Comparison of ENCODE assay signal across 14 mouse cellular contexts in the genomic region with DNA sequence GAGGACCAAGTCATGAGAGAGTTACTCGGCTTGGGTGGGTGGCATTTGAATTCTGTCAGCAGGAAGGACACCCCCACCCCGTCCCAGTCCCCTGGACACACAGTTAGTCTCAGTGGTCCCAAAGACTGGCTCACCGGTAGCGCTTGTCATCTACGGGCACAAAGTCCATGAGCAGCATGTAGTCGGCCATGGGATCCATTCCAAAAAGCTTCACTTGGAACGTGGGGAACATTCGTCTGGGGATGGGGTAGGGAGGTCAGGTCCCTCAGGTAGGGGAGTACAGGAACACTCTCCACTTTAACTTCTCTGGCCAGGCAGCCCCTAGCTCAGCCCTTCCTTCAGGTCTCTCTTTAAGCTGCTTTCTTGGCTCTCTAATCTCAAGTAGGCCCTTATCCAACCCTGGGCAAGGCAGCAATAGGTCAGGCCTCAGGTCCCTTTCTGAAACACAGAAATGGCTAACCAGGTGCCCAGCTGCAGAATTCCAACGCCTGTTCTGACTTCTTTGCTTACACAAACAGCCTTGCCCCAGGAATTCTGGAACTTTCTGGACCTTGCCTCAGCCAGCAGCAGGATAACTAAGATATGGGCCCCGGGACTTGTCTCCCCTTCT. TPM values are rescaled to one million over a fixed set of nuclear protein-coding genes. Genes with fewer than 3 reads are reported as not detected.
DNase-seq lines count a peak whose midpoint lies in the region; ATAC-seq and TF ChIP-seq lines count a peak whose summit lies in the region.
"Had no signal": no experiment of that assay in that cellular context is flagged by ENCODE, and none has a peak within 500 bp of the region (broad histone marks: within the 10 kb centered on the region; RNA-seq: fewer than 3 reads in every experiment).

No protein-coding gene starts in this region.

- H3K36me3 ChIP-seq in heart, embryonic 15.5 days = no peaks in the 10 kb centered on the region
- H3K36me3 ChIP-seq in heart, adult 2 months (ENCODE audit: control insufficient read depth, insufficient read depth, low read length) = no peaks in the 10 kb centered on the region
- H3K36me3 ChIP-seq in C2C12 (ENCODE audit: control insufficient read depth, insufficient read depth) = peaks cover 22% of the 10 kb centered on the region
- no peaks in the 10 kb centered on the region for H3K36me3 ChIP-seq in embryonic facial prominence, embryonic 13.5 days
- H3K36me3 ChIP-seq in limb, embryonic 12.5 days = no peaks in the 10 kb centered on the region

- no peak for TF ChIP-seq POLR2A in heart, adult 2 months (IDR thresholded peaks at IDR 0.05; ENCODE audit: insufficient read depth, low read depth, low read length)

- H3K4me2 ChIP-seq in heart, embryonic 15.5 days = 0 out of 2 replicates have a peak overlapping the region, but pooled peaks have one; percentile 83
- H3K4me2 ChIP-seq in embryonic facial prominence, embryonic 13.5 days = peak overlapping the region; percentile 82
- H3K4me2 ChIP-seq in limb, embryonic 12.5 days = peak overlapping the region; percentile 75

- no peak overlapping the region for H3K9ac ChIP-seq in heart, embryonic 15.5 days
- H3K9ac ChIP-seq in heart, adult 2 months (ENCODE audit: low read depth, low read length) = no peak overlapping the region
- H3K9ac ChIP-seq in embryonic facial prominence, embryonic 13.5 days = peak overlapping the region; percentile 75
- H3K9ac ChIP-seq in limb, embryonic 12.5 days (replicated peaks) = no peak overlapping the region
- H3K9ac ChIP-seq: liver, postnatal 0 days had no signal

- intact Hi-C loops in heart, adult 2 months (cut with DNase I) = no loop called here

- no peaks in the 10 kb centered on the region for H3K79me2 ChIP-seq in heart, adult 2 months (replicated peaks; ENCODE audit: control insufficient read depth, insufficient read depth, low read length)
- H3K79me2 ChIP-seq in C2C12 (ENCODE audit: control insufficient read depth, insufficient read depth) = peaks cover 18% of the 10 kb centered on the region

- ATAC-seq in heart, embryonic 15.5 days (replicated peaks; ENCODE audit: insufficient number of reproducible peaks, insufficient read depth, low FRiP score, low read depth) = no peak
- ATAC-seq in embryonic facial prominence, embryonic 13.5 days (ENCODE audit: insufficient number of reproducible peaks, insufficient read depth, low FRiP score, low TSS enrichment, low read depth) = no peak
- no peak for ATAC-seq in limb, embryonic 12.5 days (ENCODE audit: insufficient number of reproducible peaks, insufficient read depth, low FRiP score, low TSS enrichment, low read depth)
- ATAC-seq: liver, postnatal 0 days had no signal

- 0 out of 2 replicates have a peak overlapping the region, but pooled peaks have one; percentile 8 for H3K4me3 ChIP-seq in heart, embryonic 15.5 days
- H3K4me3 ChIP-seq in heart, adult 2 months = no peak overlapping the region
- H3K4me3 ChIP-seq in C2C12 (ENCODE audit: insufficient read depth, poor library complexity, severe bottlenecking) = peak overlapping the region; percentile 42
- H3K4me3 ChIP-seq in embryonic facial prominence, embryonic 13.5 days = peak overlapping the region; percentile 52
- H3K4me3 ChIP-seq in limb, embryonic 12.5 days (replicated peaks) = peak overlapping the region; percentile 51
- H3K4me3 ChIP-seq: left cerebral cortex, adult 2 months had no signal

- no peak for DNase-seq in heart, adult 2 months
- DNase-seq in gastrocnemius, adult 8-10 months (ENCODE audit: low spot score in 2 of 2) = no peak
- DNase-seq in spleen, postnatal 10 days (ENCODE audit: low spot score in 2 of 2) = no peak
- DNase-seq in liver = no peak
- DNase-seq: cerebellum, postnatal 25 days; gastrocnemius, postnatal 14 days; kidney, postnatal 14 days; liver, postnatal 0 days; right cerebral cortex, postnatal 4 days had no signal

- WGBS in heart, embryonic 15.5 days = 53% methylated on average over 10 of the region's 10 CpGs
- WGBS in heart, adult 2 months = 84% methylated on average over 10 of the region's 10 CpGs
- WGBS in embryonic facial prominence, embryonic 13.5 days = 37% methylated on average over 10 of the region's 10 CpGs
- WGBS in limb, embryonic 12.5 days = 16% methylated on average over 10 of the region's 10 CpGs

- peak overlapping the region; percentile 64 for H3ac ChIP-seq in C2C12 (ENCODE audit: control insufficient read depth, insufficient read length, low read depth)

- no peak for TF ChIP-seq CTCF in heart, adult 2 months (IDR thresholded peaks at IDR 0.05)
- TF ChIP-seq CTCF in C2C12 (IDR thresholded peaks at IDR 0.05; ENCODE audit: control insufficient read depth, insufficient read depth, insufficient read length) = no peak

- peaks cover 57% of the 10 kb centered on the region for H3K4me1 ChIP-seq in heart, embryonic 15.5 days (replicated peaks)
- H3K4me1 ChIP-seq in heart, adult 2 months (ENCODE audit: control insufficient read depth, insufficient read depth, low read length) = peaks cover 2% of the 10 kb centered on the region; the same call in 1 of the 2 replicates
- H3K4me1 ChIP-seq in embryonic facial prominence, embryonic 13.5 days = peaks cover 47% of the 10 kb centered on the region
- peaks cover 46% of the 10 kb centered on the region for H3K4me1 ChIP-seq in limb, embryonic 12.5 days (replicated peaks)

- TF ChIP-seq EP300 in heart, adult 2 months (IDR thresholded peaks at IDR 0.05; ENCODE audit: insufficient read depth, low read depth, low read length) = no peak

- no peaks in the 10 kb centered on the region for H3K9me3 ChIP-seq in heart, embryonic 15.5 days (replicated peaks)
- H3K9me3 ChIP-seq in embryonic facial prominence, embryonic 13.5 days = no peaks in the 10 kb centered on the region
- H3K9me3 ChIP-seq in limb, embryonic 12.5 days = no peaks in the 10 kb centered on the region

- H3K27me3 ChIP-seq in heart, embryonic 15.5 days = peaks cover 100% of the 10 kb centered on the region
- H3K27me3 ChIP-seq in heart, adult 2 months (ENCODE audit: control insufficient read depth, insufficient read depth, low read length) = peaks cover 40% of the 10 kb centered on the region
- no peaks in the 10 kb centered on the region for H3K27me3 ChIP-seq in C2C12 (ENCODE audit: control insufficient read depth, insufficient read depth, insufficient read length)
- peaks cover 100% of the 10 kb centered on the region for H3K27me3 ChIP-seq in embryonic facial prominence, embryonic 13.5 days
- H3K27me3 ChIP-seq in limb, embryonic 12.5 days = peaks cover 98% of the 10 kb centered on the region

- peaks cover 2% of the 10 kb centered on the region for H3K79me3 ChIP-seq in C2C12 (ENCODE audit: low read depth)

- H3K27ac ChIP-seq in heart, embryonic 15.5 days = no peak overlapping the region
- H3K27ac ChIP-seq in heart, adult 2 months = no peak overlapping the region
- no peak overlapping the region for H3K27ac ChIP-seq in embryonic facial prominence, embryonic 13.5 days
- no peak overlapping the region for H3K27ac ChIP-seq in limb, embryonic 12.5 days
- H3K27ac ChIP-seq: left cerebral cortex, adult 2 months had no signal

TF ChIP-seq in C2C12, 6 proteins besides CTCF, POLR2A, EP300 and RAD21:
- TF ChIP-seq MAX (IDR thresholded peaks at IDR 0.05) = no peak

RNA-seq across cellular contexts. Expression of gene Tbx1, which starts 5.5 kb away (rescaled TPM):
- polyA plus RNA-seq in heart, embryonic 15.5 days (2015; fragmentation: Nextera tagmentation; extraction: Ambion mirVana) = 0.66 and 1.5 TPM in 2 replicates
- 1 to 10 TPM in 1 of 2 experiments, under 1 TPM in 1; 0.68 to 1.1 TPM for total RNA-seq in heart, adult 2 months (2021)
- polyA plus RNA-seq in heart, adult 2 months (2012; rRNA removed) = 0.91 and 1.3 TPM in 2 replicates
- polyA plus RNA-seq in C2C12 (2012; fragmentation: generic; extraction: Trizol) = 12.1 TPM
- polyA plus RNA-seq in embryonic facial prominence, embryonic 13.5 days (2015; fragmentation: Nextera tagmentation; extraction: Ambion mirVana) = 7.9 and 8.3 TPM in 2 replicates
- 9.4 and 11.2 TPM in 2 replicates for polyA plus RNA-seq in limb, embryonic 12.5 days (2016; fragmentation: Nextera tagmentation; extraction: Ambion mirVana)
- total RNA-seq in gastrocnemius, adult 8-10 months (2022) = 1 to 10 TPM; 3.0 to 5.8 (median 3.9) TPM
- polyA plus RNA-seq: liver, postnatal 0 days had no signal

RNA-seq across cellular contexts. Expression of gene Gp1bb, which starts 37.2 kb away (rescaled TPM):
- polyA plus RNA-seq in heart, embryonic 15.5 days (2015; fragmentation: Nextera tagmentation; extraction: Ambion mirVana) = 3.7 and 3.8 TPM in 2 replicates
- total RNA-seq in heart, adult 2 months (2021) = 1 to 10 TPM in 1 of 2 experiments, under 1 TPM in 1; 0.86 to 3.5 TPM
- 1.3 and 5.6 TPM in 2 replicates for polyA plus RNA-seq in heart, adult 2 months (2012; rRNA removed)
- 6.4 TPM for polyA plus RNA-seq in C2C12 (2012; fragmentation: generic; extraction: Trizol)
- 2.2 and 3.2 TPM in 2 replicates for polyA plus RNA-seq in embryonic facial prominence, embryonic 13.5 days (2015; fragmentation: Nextera tagmentation; extraction: Ambion mirVana)
- polyA plus RNA-seq in limb, embryonic 12.5 days (2016; fragmentation: Nextera tagmentation; extraction: Ambion mirVana) = 3.9 and 4.3 TPM in 2 replicates
- not detected for total RNA-seq in gastrocnemius, adult 8-10 months (2022)
- total RNA-seq: gastrocnemius, postnatal 14 days had no signal

RNA-seq across cellular contexts. Expression of gene Gm49601, which starts 41.2 kb away (rescaled TPM):
- 0.94 and 1.4 TPM in 2 replicates for polyA plus RNA-seq in heart, embryonic 15.5 days (2015; fragmentation: Nextera tagmentation; extraction: Ambion mirVana)
- total RNA-seq in heart, adult 2 months (2021) = 1 to 10 TPM; 1.1 TPM
- polyA plus RNA-seq in heart, adult 2 months (2012; rRNA removed) = 3.1 and 4.9 TPM in 2 replicates
- polyA plus RNA-seq in C2C12 (2012; fragmentation: generic; extraction: Trizol) = 5.3 TPM
- polyA plus RNA-seq in embryonic facial prominence, embryonic 13.5 days (2015; fragmentation: Nextera tagmentation; extraction: Ambion mirVana) = 4.5 and 7.4 TPM in 2 replicates
- polyA plus RNA-seq in limb, embryonic 12.5 days (2016; fragmentation: Nextera tagmentation; extraction: Ambion mirVana) = 5.2 and 6.8 TPM in 2 replicates
- under 1 TPM in 3 of 4 experiments, not detected in 1; 0.29 to 0.48 (median 0.47) TPM for total RNA-seq in gastrocnemius, adult 8-10 months (2022)
- polyA plus RNA-seq: liver, postnatal 0 days had no signal

RNA-seq across cellular contexts. Expression of gene Sept5, which starts 44.7 kb away (rescaled TPM):
- 8.1 and 14.8 TPM in 2 replicates for polyA plus RNA-seq in heart, embryonic 15.5 days (2015; fragmentation: Nextera tagmentation; extraction: Ambion mirVana)
- 1 to 10 TPM; 3.2 to 5.6 TPM for total RNA-seq in heart, adult 2 months (2021)
- polyA plus RNA-seq in heart, adult 2 months (2012; rRNA removed) = 7.1 and 7.3 TPM in 2 replicates
- polyA plus RNA-seq in C2C12 (2012; fragmentation: generic; extraction: Trizol) = 74.2 TPM
- polyA plus RNA-seq in embryonic facial prominence, embryonic 13.5 days (2015; fragmentation: Nextera tagmentation; extraction: Ambion mirVana) = 39.7 and 45.9 TPM in 2 replicates
- polyA plus RNA-seq in limb, embryonic 12.5 days (2016; fragmentation: Nextera tagmentation; extraction: Ambion mirVana) = 31.7 and 34.2 TPM in 2 replicates
- 1 to 10 TPM; 1.7 to 2.7 (median 2.3) TPM for total RNA-seq in gastrocnemius, adult 8-10 months (2022)
